In the genomic region with DNA sequence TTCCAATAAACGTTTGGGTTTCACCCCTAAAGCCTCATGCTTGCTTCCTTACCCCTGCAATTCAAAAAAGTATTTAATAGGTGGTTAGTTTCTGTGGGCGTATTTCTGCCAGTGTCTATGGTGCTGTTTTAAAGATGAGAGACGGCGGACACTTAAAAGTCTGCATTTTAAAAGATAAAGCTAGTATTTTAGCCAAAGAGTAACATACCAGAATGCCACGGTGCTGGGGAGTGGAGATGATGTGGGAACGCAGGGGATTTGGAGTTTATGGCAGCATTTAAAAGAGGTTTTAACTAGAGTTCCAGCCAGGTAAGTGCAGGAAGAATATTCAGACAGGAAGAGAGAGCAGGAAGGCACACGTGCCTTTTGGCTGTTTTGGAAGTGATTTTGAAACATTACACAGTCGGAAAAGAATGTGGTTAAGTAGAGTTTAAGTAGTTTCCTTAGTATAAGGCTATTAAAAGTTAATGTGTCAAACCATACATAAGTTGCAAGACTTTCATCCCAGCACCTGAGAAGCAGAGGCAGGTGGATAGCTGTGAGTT, we compare ENCODE assay signal across 8 mouse cellular contexts. TPM values are rescaled to one million over a fixed set of nuclear protein-coding genes. Genes with fewer than 3 reads are reported as not detected.
DNase-seq lines count a peak whose midpoint lies in the region; ATAC-seq lines count a peak whose summit lies in the region.
"Had no signal": no experiment of that assay in that cellular context is flagged by ENCODE, and none has a peak within 500 bp of the region (broad histone marks: within the 10 kb centered on the region; RNA-seq: fewer than 3 reads in every experiment).

No protein-coding gene starts in this region.

- peaks cover 30% of the 10 kb centered on the region for H3K36me3 ChIP-seq in megakaryocyte, embryonic 14.5 days (replicated peaks; ENCODE audit: low read length)
- H3K36me3 ChIP-seq in forebrain, embryonic 10.5 days (replicated peaks) = peaks cover 36% of the 10 kb centered on the region
- H3K36me3 ChIP-seq in limb, embryonic 13.5 days = peaks cover 30% of the 10 kb centered on the region
- peaks cover 26% of the 10 kb centered on the region for H3K36me3 ChIP-seq in stomach, embryonic 16.5 days (ENCODE audit: control insufficient read depth, insufficient read depth, low read length)

- WGBS in forebrain, embryonic 10.5 days = 14% methylated on average over 8 of the region's 8 CpGs
- WGBS in limb, embryonic 13.5 days = 8% methylated on average over 8 of the region's 8 CpGs
- 6% methylated on average over 8 of the region's 8 CpGs for WGBS in stomach, embryonic 16.5 days

- H3K27me3 ChIP-seq in megakaryocyte, embryonic 14.5 days (replicated peaks) = no peaks in the 10 kb centered on the region
- H3K27me3 ChIP-seq in forebrain, embryonic 10.5 days (ENCODE audit: poor library complexity, severe bottlenecking) = no peaks in the 10 kb centered on the region
- no peaks in the 10 kb centered on the region for H3K27me3 ChIP-seq in limb, embryonic 13.5 days
- no peaks in the 10 kb centered on the region for H3K27me3 ChIP-seq in stomach, embryonic 16.5 days (ENCODE audit: control insufficient read depth, insufficient read depth, low read length)

- H3K9ac ChIP-seq in limb, embryonic 13.5 days = peak overlapping the region; percentile 77
- H3K9ac ChIP-seq in stomach, embryonic 16.5 days (ENCODE audit: low read length) = peak overlapping the region; percentile 74

- peaks cover 44% of the 10 kb centered on the region for H3K4me1 ChIP-seq in megakaryocyte, embryonic 14.5 days
- H3K4me1 ChIP-seq in forebrain, embryonic 10.5 days = peaks cover 41% of the 10 kb centered on the region
- peaks cover 44% of the 10 kb centered on the region for H3K4me1 ChIP-seq in limb, embryonic 13.5 days
- H3K4me1 ChIP-seq in stomach, embryonic 16.5 days (ENCODE audit: control insufficient read depth, insufficient read depth, low read length) = peaks cover 28% of the 10 kb centered on the region

- no peak for ATAC-seq in megakaryocyte, adult 5-6 weeks (ENCODE audit: poor library complexity, severe bottlenecking)
- no peak for ATAC-seq in limb, embryonic 13.5 days (ENCODE audit: low FRiP score, low read depth)
- ATAC-seq in stomach, embryonic 16.5 days (ENCODE audit: insufficient read depth, low FRiP score) = no peak

- H3K4me3 ChIP-seq in megakaryocyte, embryonic 14.5 days (replicated peaks) = peak overlapping the region; percentile 93
- peak overlapping the region; percentile 88 for H3K4me3 ChIP-seq in forebrain, embryonic 10.5 days
- peak overlapping the region; percentile 91 for H3K4me3 ChIP-seq in limb, embryonic 13.5 days
- peak overlapping the region; percentile 63 for H3K4me3 ChIP-seq in stomach, embryonic 16.5 days (replicated peaks; ENCODE audit: low read length)

- H3K27ac ChIP-seq in forebrain, embryonic 10.5 days = peak overlapping the region; percentile 92
- H3K27ac ChIP-seq in limb, embryonic 13.5 days = peak overlapping the region; percentile 91
- H3K27ac ChIP-seq in stomach, embryonic 16.5 days (ENCODE audit: low read length) = peak overlapping the region; percentile 92

- H3K9me3 ChIP-seq in megakaryocyte, embryonic 14.5 days = no peaks in the 10 kb centered on the region
- H3K9me3 ChIP-seq in forebrain, embryonic 10.5 days = no peaks in the 10 kb centered on the region
- no peaks in the 10 kb centered on the region for H3K9me3 ChIP-seq in limb, embryonic 13.5 days
- no peaks in the 10 kb centered on the region for H3K9me3 ChIP-seq in stomach, embryonic 16.5 days (replicated peaks; ENCODE audit: control insufficient read depth, low read length)

- H3K4me2 ChIP-seq in limb, embryonic 13.5 days (replicated peaks) = peak overlapping the region; percentile 75
- H3K4me2 ChIP-seq in stomach, embryonic 16.5 days (ENCODE audit: low read depth, low read length) = peak overlapping the region; percentile 92

- DNase-seq in forebrain, embryonic 10.5 days (ENCODE audit: extremely low spot score, low spot score) = no peak
- no peak for DNase-seq in adrenal gland, adult (ENCODE audit: inconsistent age in 2 of 2, low spot score in 1 of 2)
- DNase-seq in right cerebral cortex, postnatal 36 days (ENCODE audit: low spot score in 2 of 2) = no peak
- DNase-seq: cerebellum, adult 11 months had no signal

RNA-seq across cellular contexts. Expression of gene Rps12, which starts 1.1 kb away (rescaled TPM):
- polyA plus RNA-seq in megakaryocyte, embryonic 14.5 days (2012; ENCODE audit: insufficient read depth, low replicate concordance) = 210 and 1,237 TPM in 2 replicates
- 3,100 and 3,214 TPM in 2 replicates for total RNA-seq in megakaryocyte, adult 5-6 weeks (2015)
- 812 and 986 TPM in 2 replicates for total RNA-seq in megakaryocyte, adult 5-6 weeks (2017)
- polyA plus RNA-seq in forebrain, embryonic 10.5 days (2016; fragmentation: Nextera tagmentation; extraction: Ambion mirVana) = 153 and 161 TPM in 2 replicates
- 174 and 179 TPM in 2 replicates for polyA plus RNA-seq in limb, embryonic 13.5 days (2015; fragmentation: Nextera tagmentation; extraction: Ambion mirVana)
- 152 and 178 TPM in 2 replicates for polyA plus RNA-seq in stomach, embryonic 16.5 days (2015; fragmentation: Nextera tagmentation; extraction: Ambion mirVana)

RNA-seq across cellular contexts. Expression of gene Slc18b1, which starts 8.7 kb away (rescaled TPM):
- not detected in 2 replicates for polyA plus RNA-seq in megakaryocyte, embryonic 14.5 days (2012; ENCODE audit: insufficient read depth, low replicate concordance)
- total RNA-seq in megakaryocyte, adult 5-6 weeks (2015) = 0.18 and 0.34 TPM in 2 replicates
- 0.37 TPM in 1 of 2 replicates, not detected in the other for total RNA-seq in megakaryocyte, adult 5-6 weeks (2017)
- 10.6 and 12.4 TPM in 2 replicates for polyA plus RNA-seq in forebrain, embryonic 10.5 days (2016; fragmentation: Nextera tagmentation; extraction: Ambion mirVana)
- polyA plus RNA-seq in limb, embryonic 13.5 days (2015; fragmentation: Nextera tagmentation; extraction: Ambion mirVana) = 16.6 and 18.1 TPM in 2 replicates
- polyA plus RNA-seq in stomach, embryonic 16.5 days (2015; fragmentation: Nextera tagmentation; extraction: Ambion mirVana) = 15.4 and 18.3 TPM in 2 replicates

Comparison
In these comparisons a context has a peak if more than half of its experiments do, and no peak if none do; other contexts are left out.
1. RNA of gene Slc18b1, which starts 8.7 kb away (polyA plus RNA-seq): 15.4 to 18.3 TPM in stomach, embryonic 16.5 days, 16.6 to 18.1 TPM in limb, embryonic 13.5 days and 10.6 to 12.4 TPM in forebrain, embryonic 10.5 days; not detected in megakaryocyte, embryonic 14.5 days; every median in the first group is over 10 times any median in the second.
2. Peak in every context shown above with its lines, with median percentiles within 50 percentile points of each other: H3K4me3 ChIP-seq and H3K27ac ChIP-seq.